Mouse (Mus musculus) lung, postnatal 25 days (tissue): Measurements from ENCODE around the gene Hist1h2an.
A peak's percentile ranks its signal among the peaks of the same experiment; 100 is the strongest.
"Not testable (repeated sequence)": the region's sequence is repeated elsewhere in the genome, so short reads cannot be mapped to it uniquely, and the experiment has no call there.

Source experiments
- DNase-seq: peaks from one replicate; pipeline ENCODE4 v3.0.0; 2022; ENCODE audit warnings: low spot score

Hist1h2an gene

DNA sequence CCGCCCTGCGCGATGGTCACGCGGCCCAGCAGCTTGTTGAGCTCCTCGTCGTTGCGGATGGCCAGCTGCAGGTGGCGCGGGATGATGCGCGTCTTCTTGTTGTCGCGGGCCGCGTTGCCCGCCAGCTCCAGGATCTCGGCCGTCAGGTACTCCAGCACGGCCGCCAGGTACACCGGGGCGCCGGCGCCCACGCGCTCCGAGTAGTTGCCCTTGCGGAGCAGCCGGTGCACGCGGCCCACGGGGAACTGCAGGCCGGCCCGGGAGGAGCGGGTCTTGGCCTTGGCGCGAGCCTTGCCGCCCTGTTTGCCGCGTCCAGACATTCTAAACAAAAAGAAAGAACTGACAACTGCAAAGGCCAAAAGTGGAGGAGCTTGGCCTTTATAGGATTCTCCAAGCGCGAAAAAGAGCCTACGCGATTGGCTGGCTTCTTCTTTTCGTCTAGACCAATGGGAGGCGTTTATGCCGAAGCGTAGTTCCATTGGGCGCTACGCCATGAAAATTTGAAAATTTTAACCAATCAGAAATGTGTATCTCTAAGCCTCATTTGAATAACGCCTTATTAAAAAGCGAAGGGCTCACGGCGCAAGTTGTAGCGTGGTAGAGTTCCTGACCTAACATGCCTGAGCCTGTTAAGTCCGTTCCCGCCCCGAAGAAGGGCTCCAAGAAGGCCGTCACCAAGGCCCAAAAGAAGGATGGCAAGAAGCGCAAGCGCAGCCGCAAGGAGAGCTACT, at the start of gene Hist1h2an, which contains the start of gene Hist1h2bp:
Hist1h2an (minus strand) TSS at position 320 of the 731 bp plus-strand sequence.
Hist1h2bp (plus strand) TSS at position 563 of the 731 bp plus-strand sequence.
- DNase-seq, result peak; percentile 96

DNA sequence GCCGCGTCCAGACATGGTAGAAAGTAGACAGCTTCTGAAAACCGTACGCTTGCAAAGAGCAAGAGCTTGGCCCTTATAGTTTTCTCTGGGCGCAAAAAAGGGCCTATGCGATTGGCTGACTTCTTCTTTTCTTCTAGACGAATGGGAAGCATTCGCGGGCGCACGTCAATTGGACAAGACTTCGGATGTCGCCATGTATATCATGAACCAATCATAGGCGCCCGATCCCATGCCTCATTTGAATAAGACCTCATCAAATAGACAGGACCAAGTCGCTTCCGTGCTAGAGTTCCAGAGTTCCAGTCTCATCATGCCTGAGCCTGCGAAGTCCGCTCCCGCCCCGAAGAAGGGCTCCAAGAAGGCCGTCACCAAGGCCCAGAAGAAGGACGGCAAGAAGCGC, 46.4 kb upstream of the Hist1h2an start, which contains the start of the genes Hist1h2ap and Hist1h2br:
Hist1h2ap (minus strand) TSS at position 47 of the 400 bp plus-strand sequence.
Hist1h2br (plus strand) TSS at position 283 of the 400 bp plus-strand sequence.
- DNase-seq, result not testable (repeated sequence)

DNA sequence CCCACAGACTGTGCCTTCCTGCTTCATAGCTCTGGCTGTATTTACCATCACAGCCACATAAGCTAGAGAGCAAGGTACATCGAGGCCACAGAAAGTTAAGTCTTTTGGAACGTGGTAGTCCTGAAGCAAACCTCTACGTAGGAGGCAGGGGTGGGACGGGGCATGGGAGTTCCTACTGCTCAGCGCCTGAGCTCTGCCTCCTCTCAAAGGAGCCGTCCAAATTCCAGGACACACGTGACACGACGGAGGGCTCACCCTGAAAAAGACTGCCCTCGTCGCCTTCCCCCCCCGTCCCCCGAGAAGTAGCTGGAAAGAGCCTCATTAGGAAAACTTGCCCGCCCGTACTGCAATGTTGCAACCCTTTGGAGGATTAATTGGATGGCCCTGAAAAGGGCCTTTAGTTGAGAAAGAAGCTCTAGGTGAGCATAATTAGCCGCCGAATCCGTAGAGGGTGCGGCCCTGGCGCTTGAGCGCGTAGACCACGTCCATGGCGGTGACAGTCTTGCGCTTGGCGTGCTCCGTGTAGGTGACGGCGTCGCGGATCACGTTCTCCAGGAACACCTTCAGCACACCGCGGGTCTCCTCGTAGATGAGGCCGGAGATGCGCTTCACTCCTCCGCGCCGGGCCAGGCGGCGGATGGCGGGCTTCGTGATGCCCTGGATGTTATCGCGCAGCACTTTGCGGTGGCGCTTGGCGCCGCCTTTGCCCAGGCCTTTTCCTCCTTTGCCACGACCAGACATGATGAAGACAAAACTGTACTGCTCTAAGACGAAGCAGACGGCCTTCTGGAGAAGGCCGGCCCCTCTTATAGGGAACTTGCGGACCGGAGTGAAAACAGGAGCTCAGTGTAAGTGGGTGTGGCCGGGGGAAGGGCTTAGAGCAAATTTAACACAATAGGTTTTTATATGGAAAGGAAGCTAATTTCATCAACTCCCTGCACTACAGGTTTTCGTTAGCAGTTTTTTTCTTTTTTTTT, 44.7 kb upstream of the Hist1h2an start, which contains the start of gene Hist1h4n:
Hist1h4n (minus strand) TSS at position 779 of the 977 bp plus-strand sequence.
- DNase-seq, result peak; percentile 47

DNA sequence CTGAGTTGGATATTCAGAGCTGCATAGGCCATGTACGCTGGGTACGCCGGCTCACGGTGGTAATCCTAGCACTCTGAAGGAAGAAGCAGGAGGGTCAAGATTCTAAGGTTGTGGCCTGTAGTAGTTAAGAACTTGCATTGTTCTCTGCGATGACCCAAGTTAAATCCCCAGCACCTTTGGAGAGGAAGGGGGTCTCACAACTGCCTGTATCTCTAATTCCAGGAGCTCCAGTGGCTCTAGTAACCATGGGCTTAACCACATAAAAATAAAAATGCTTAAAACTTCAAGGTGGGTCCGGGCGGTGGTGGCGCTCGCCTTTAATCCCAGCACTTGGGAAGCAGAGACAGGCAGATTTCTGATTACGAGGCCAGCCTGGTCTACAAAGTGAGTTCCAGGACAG, 43.3 kb upstream of the Hist1h2an start:
- DNase-seq, result no peak

- DNase-seq, result no peak
Observed at GRCm38 (mm10) chr13:21828511-21828910, 41.5 kb upstream of the Hist1h2an start.

DNA sequence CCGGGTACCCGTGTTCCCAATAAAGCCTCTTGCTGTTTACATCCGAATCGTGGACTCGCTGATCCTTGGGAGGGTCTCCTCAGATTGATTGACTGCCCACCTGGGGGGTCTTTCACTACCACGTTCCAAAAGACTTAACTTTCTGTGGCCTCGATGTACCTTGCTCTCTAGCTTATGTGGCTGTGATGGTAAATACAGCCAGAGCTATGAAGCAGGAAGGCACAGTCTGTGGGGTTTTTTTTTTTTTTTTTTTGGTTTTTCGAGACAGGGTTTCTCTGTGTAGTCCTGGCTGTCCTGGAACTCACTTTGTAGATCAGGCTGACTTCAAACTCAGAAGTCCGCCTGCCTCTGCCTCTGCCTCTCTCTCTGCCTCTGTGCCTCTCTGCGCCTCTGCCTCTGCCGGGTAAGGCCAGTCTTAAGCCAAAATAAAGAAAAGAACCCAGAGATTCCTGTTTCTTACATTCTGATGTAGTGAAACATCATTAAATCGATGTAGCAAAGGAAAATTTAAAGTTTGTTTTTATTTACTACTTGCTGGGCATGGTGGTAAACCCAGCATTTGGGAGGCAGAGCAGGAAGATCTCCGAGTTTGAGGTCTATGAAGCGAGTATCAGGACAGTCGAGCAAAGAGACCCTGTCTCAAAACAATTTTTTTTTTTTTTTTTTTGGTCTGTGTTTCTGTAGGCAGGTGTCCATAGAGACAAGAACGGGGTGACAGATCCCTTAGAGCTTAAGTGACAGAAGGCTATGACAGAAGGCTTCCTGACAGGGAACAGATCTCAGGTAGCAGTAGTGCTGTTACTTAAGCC, 33.3 kb upstream of the Hist1h2an start:
- DNase-seq, result not testable (repeated sequence)

DNA sequence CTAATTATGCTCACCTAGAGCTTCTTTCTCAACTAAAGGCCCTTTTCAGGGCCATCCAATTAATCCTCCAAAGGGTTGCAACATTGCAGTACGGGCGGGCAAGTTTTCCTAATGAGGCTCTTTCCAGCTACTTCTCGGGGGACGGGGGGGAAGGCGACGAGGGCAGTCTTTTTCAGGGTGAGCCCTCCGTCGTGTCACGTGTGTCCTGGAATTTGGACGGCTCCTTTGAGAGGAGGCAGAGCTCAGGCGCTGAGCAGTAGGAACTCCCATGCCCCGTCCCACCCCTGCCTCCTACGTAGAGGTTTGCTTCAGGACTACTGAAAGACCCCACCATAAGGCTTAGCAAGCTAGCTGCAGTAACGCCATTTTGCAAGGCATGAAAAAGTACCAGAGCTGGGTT, 25.1 kb upstream of the Hist1h2an start:
- DNase-seq, result not testable (repeated sequence)

GRCm38 (mm10) chr13:21811539-21811938, 24.5 kb upstream of the Hist1h2an start, which contains the start of gene Hist1h4m:
Hist1h4m (plus strand) TSS chr13:21811746.
- peak; percentile 53 for DNase-seq

- not testable (repeated sequence) for DNase-seq
Observed at GRCm38 (mm10) chr13:21811074-21811473, 24.1 kb upstream of the Hist1h2an start.

DNA sequence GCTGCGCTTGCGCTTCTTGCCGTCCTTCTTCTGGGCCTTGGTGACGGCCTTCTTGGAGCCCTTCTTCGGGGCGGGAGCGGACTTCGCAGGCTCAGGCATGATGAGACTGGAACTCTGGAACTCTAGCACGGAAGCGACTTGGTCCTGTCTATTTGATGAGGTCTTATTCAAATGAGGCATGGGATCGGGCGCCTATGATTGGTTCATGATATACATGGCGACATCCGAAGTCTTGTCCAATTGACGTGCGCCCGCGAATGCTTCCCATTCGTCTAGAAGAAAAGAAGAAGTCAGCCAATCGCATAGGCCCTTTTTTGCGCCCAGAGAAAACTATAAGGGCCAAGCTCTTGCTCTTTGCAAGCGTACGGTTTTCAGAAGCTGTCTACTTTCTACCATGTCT, 23.1 kb upstream of the Hist1h2an start, which contains the start of the genes Hist1h2bq and Hist1h2ao:
Hist1h2bq (minus strand) TSS at position 125 of the 400 bp plus-strand sequence.
Hist1h2ao (plus strand) TSS at position 393 of the 400 bp plus-strand sequence.
- DNase-seq, result not testable (repeated sequence)

- not testable (repeated sequence) for DNase-seq
Observed at GRCm38 (mm10) chr13:21803058-21803457, 16.0 kb upstream of the Hist1h2an start.

- DNase-seq, result not testable (repeated sequence)
Observed at GRCm38 (mm10) chr13:21797163-21797562, 10.1 kb upstream of the Hist1h2an start.

DNA sequence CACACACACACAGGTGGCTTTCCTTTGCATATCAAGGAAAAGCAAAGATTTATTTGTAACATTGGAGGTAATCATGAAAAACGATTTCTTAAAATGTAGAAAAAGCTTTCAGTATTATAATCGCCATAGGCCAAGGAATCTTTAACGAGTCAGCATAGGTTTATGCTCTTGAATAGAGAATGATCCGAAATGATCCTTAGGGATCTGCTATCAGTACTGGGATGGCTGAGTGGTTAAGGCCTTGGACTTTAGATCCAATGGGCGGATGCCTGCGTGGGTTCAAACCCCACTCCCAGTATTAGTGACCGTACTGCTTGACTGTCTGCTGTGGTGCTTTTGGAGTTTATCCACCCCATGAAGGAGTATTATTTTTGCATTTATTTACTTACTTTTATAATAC, 8.6 kb upstream of the Hist1h2an start:
- no peak for DNase-seq

DNA sequence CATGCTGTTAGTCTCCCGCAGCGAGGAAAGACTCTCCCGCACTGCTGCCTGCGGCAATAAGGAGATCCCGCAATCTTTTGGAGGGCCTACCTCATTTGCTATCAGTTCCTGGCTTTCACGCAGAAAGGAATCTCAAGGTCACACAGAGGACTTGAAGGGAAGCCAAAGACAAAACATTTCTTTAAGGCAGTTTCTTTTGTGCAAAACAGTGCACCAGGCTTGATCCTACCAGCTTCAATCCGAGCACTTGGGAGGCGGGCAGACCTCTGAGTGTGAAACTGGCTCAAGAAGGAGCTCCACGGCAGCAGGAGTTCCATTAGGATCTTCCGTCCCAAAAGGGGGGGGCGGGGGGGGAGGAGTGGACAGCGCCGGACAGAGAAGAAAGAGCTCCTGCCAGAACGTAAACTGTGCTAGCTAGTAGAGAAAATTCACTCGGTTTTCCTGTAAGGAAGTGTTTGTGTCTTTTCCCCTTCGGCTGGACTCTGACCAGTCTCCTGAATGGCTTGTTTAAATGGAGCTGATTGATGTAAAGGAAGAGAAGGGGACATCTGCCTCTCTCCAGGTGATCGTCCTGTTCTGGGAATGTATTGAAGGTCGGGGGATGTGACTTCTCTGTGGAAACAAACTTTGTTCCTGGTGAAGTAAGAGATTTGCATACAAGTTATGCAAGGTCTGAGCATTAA, 3.7 kb upstream of the Hist1h2an start:
- DNase-seq, result no peak

DNA sequence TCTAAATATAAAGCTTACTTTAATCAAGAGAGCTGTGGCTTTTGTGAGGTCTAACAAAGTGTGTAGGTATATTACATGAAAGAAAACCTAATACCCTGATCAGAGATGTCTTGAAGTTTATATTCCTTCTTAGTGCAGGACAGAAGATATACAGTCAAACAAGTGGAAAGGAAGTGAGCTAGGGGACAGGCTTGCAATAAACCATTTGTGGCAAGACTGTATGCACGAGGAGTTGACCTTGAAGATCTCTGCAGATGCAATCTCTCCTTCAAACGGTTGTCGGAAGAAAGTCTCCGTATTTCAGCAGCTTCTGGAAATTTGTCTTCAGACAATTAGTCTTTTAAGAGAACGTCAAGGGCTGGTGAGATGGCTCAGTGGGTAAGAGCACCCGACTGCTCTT, 2.9 kb upstream of the Hist1h2an start:
- DNase-seq, result no peak

DNA sequence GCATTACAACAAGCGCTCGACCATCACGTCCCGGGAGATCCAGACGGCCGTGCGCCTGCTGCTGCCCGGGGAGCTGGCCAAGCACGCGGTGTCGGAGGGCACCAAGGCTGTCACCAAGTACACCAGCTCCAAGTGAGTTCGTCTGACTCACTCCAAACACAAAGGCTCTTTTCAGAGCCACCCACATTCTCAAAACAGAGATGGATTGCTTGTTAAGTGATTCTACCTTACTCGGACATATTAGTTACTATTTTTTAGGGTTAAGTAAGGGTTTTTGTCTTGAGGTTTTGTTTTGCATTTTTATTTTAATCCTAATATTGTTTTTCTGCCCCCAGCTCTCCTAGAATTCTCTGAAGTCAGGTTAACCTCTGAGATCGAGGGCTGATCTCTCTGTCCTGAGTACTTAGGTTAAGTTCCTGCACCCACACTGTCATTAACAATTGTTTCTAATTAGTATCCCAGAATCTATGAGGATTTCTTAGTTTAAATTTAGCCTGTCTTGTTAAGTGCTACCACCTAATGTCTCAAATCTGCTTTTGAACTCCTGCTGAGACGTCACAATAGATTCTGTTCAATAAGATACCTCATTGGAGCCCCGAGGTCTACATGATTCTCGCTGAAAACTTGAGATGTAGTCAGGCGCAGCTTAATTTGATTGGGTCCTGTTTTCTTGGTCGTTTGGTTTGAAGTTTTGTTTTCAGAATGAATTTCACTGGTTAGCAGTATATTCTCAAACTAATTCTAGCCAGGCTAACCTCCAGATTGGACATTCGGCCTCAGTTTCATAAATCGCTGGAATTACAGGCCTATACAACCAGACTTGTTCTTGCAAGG, 959 bp upstream of the Hist1h2an start:
- no peak for DNase-seq

DNA sequence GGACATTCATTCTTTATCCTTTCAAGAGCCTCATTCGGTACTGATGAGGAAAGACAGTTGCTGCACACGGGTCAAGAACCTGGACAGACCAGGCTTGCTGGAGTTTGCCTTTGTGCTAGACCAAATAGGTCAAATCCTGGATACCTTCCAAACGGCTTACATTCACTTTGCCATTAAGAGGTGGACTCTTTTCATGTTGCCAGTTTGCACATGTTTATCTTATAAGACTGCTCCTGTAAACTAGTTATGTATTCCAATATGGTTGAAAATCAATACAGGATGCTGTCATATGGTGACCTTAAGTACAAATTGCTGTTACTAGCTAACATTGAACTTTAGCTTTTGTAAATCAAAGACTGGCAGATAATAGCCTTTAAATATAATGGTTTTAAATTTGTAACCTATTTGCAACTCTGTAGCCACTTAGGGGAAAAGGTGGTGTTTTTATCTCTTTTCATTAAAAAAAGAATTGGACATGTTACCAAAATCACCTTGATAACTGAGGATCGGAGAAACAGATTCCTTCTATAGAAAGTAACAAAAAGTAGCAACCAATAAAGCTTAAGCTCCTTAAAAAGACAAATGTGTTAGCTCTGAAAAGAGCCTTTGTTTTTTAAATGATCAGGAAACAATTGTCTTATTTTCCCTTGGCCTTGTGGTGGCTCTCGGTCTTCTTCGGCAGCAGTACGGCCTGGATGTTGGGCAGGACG, 674 bp downstream of the Hist1h2an start:
- DNase-seq, result no peak

DNA sequence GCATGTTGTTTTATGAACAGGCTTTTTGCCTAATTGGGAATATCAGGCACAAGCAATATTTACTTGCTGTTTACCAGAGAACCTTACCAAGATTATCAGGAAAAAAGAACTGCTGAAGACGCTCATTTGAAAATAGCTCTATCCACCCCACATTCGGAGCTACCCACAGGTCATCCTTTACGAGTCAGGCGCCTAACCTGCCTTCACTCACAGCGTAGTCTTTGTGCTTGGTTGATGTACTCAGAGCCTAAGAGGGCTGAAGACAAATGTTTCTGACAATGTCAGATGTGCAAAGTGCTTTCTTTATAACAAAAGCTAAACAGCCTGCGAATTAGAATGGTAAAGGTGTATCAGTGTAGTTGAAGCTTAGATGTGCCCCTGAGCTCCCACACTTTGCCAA, 2.7 kb downstream of the Hist1h2an start:
- no peak for DNase-seq

DNA sequence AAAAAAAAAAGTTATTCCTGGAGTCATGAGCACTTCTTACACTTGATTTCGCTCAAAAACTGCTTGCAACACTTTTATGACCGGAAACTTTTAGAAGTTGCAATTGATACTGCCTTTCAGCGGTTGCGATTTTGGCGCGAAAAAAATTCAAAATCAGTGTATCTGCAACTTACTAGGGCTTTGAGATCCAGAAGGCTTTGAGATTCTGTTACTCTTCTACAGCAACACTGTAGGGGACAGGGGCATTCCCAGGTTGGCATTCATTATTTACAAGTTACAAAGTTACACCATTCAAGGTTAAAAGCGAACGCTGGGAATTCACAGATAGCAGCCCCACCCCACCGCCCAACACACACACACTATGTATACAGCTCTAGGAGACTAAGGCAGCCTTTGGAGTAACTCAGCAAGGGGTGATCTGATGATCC, 3.3 kb downstream of the Hist1h2an start:
- peak; percentile 11 for DNase-seq
